Mouse (Mus musculus) 416B (cell line): ENCODE data around the gene Znrf3.

Experiments
- DNase-seq: peaks from one replicate; pipeline ENCODE4 v3.0.0; 2011; ENCODE audit warnings: low read depth

Znrf3 gene

GRCm38 (mm10) chr11:5269846-5270461, 174.7 kb downstream of the Znrf3 start:
- no peak for DNase-seq

DNA sequence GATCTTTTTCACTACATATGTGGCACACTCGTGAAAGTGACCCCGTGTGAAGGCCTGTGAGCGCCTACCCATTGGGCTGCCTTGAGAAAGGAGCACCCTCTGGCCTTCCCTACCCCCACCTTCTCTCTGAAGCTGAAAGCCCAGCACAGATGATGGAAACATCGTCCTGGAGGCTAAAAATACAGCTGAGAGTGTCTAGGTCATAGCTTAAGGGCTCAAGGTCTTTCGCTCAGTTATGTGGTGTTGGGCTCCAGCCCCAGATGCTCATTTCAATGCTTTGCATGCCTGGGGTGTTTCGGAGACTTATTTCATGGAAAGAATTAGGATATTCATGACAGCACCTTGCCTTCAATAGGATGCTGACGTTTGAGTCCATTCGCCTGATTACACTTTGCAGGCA, 178.9 kb downstream of the Znrf3 start:
- no peak for DNase-seq

GRCm38 (mm10) chr11:5263078-5263730, 181.4 kb downstream of the Znrf3 start:
- DNase-seq, result no peak

GRCm38 (mm10) chr11:5261508-5262392, 182.9 kb downstream of the Znrf3 start, which contains the start of gene Kremen1:
Kremen1 (minus strand) TSS chr11:5261558.
- peak; percentile 82 for DNase-seq

DNA sequence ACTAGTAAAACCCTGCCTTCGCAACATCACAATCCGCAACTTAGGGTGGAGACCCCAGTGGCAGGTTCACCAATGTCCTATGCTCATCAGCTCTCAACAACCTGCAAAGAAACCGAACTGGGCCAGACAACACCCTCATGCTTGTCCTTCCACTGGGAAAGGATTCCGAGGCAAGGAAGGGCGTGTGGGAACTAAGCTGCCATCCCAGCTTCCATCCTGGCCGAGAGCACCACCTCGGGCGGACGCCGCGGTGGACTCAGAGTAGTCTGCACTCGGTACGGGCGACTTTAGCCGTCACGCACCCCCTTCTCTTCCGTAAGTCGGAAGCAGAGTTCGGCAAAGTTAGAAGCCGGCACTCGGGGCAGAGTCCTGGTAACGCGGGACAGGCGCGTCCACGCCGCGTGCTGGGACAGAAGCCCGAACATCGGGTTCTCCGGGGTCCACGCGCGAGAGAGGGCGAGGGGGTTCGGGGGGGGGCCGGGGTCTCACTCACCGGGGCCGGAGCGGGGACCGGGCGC, 183.6 kb downstream of the Znrf3 start:
- DNase-seq, result peak; percentile 46

DNA sequence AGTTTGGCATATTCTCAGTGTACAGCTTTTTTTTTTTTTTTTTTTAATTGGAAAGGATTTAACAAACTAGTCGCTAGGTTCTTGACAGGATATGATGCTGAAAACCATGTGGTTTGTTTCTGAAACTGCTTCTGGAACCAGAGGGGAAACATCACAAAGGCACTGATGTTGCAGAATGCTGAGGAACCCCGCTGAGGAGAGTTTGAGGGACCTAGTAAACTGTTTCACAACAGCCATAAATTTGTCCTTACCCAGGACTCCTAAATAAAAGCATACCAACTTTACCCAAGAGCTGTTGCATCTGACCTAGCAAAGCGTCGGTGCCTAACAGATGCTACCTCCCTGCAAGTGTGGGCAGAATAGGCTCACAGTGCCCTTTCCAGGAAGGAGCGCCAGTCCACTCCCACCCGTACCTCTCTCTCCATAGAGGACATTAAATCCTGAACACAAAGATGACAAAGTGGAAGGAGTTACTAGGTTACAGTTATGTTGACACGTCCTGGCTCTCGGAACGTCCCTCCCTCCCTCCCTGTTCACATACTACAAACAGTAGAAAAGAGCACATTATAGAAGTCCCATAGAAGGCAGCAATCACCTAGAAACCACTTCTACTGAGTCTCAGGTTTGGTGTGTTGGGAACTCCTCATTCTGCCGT, 184.6 kb downstream of the Znrf3 start:
- DNase-seq, result peak; percentile 19

GRCm38 (mm10) chr11:5258036-5258435, 186.6 kb downstream of the Znrf3 start:
- DNase-seq, result no peak

- DNase-seq, result peak; percentile 50
These were observed 187.3 kb downstream of the Znrf3 start for GRCm38 (mm10) chr11:5257151-5257862.

DNA sequence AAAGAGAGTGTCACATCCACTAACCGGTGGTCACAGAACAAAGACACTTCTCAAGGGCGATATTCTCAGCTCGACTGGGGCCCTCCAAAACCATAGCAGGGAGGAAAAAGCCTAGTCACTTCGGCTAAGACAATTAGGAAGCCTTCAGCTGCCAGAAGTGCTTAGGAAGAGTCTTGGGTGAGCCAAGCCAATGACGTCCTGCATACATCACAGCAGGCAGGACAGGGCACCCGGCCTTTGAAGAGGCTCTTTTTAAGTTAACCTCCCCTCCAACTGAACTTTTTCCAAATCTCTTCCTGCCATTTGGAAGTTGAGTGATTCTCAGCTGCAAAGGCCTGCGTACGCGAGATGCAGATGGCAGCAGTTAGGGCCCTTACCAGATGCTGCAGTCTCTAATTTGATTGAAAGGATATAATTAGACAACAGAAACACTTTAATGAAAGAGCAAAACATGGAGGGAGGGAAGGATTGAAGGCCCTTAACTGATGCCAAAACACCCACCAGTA, 189.1 kb downstream of the Znrf3 start:
- no peak for DNase-seq

DNA sequence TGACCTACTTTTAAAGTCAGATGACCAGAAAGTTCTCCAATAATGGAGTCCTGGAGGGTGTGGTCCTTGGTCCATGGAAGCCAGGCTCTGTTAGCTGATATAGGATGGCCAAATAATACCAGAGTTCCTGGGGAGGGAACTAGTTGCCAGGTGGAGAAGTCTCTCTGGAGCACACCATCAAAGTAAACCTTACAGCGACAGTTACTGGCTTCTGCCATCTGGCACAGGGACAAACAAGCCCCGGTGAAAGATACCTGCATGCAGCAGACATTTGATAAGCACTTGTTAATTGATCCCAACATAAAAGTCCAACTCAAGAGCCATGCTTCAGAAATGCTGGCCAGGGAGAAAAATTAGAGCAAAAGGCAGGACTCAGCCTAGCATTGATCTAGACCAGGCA, 190.6 kb downstream of the Znrf3 start:
- no peak for DNase-seq

DNA sequence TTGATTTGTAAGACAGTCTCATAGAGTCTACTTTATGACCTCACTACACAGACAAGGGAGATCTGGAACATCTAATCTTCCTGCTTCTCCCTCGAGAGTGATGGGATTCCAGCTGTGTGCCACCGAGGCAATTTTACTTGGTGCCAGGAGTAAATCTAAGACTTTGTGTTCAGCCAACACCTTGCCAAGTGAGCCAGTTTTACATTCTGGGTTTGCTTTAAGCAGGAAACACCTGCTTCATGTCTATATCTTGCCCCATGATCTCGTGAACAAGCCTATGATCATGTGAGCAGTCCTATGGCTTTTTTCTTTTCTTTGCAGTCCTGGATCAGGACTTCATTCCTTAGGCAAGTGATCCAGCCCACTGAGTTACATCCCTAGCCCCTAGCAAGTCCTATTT, 191.1 kb downstream of the Znrf3 start:
- DNase-seq, result no peak

- no peak for DNase-seq
These were observed 191.9 kb downstream of the Znrf3 start for GRCm38 (mm10) chr11:5252727-5253126.

- no peak for DNase-seq
These were observed 193.5 kb downstream of the Znrf3 start for GRCm38 (mm10) chr11:5251112-5251511.

DNA sequence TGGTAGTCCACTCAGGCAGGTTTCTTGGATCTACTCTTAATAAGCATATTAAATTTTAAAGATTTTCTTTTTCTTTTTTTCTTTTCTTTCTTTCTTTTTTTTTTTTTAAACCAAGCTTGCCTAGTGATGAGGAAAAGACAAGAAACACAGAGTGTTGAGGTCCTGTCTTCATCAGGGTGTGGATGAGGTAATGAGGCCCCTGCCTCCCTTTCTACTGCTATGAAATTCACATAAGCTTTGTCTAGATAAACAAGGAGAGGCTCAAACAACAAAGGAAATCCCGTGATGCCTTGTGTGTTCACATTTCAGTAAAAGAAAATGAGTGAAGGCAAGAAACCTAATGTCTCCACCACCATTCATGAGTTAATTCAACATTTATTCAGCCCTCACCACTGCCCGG, 196.4 kb downstream of the Znrf3 start:
- DNase-seq, result no peak

GRCm38 (mm10) chr11:5245431-5245830, 199.2 kb downstream of the Znrf3 start:
- no peak for DNase-seq

GRCm38 (mm10) chr11:5244749-5245130, 199.9 kb downstream of the Znrf3 start:
- DNase-seq, result no peak

GRCm38 (mm10) chr11:5243812-5244748, 200.6 kb downstream of the Znrf3 start:
- no peak for DNase-seq

DNA sequence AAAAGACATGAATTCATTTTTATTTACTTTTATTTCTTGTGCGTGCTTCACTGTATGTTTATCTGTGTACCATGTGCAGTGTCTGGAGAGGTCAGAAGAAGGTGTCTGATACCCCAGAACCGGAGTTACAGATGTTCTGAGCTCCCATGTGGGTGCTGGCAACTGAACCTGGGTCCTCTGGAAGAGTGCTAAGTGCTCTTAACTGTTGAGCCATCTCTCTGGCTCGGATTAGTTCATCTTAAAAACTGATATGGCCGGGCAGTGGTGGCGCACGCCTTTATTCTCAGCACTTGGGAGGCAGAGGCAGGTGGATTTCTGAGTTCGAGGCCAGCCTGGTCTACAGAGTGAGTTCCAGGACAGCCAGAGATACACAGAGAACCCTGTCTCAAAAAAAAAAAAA, 201.4 kb downstream of the Znrf3 start:
- DNase-seq, result no peak

- no peak for DNase-seq
These were observed 202.5 kb downstream of the Znrf3 start for GRCm38 (mm10) chr11:5242158-5242557.
